Mouse (Mus musculus) embryonic facial prominence, embryonic 14.5 days (tissue): ENCODE results near the gene Gnai1. TPM values are rescaled to one million over a fixed set of nuclear protein-coding genes. Genes with fewer than 3 reads are reported as not detected.

ENCODE experiments used
- ATAC-seq: fragments of 200-750 bp; cut with Nextera tagmentation; 2 replicates; pipeline ENCODE4 v1.8.0; 2017; ENCODE audit warnings: low read depth, moderate number of reproducible peaks, moderate TSS enrichment
- DNase-seq: peaks from one replicate; pipeline ENCODE4 v3.0.0-alpha.2; 2015; ENCODE audit warnings: low spot score
- H3K27ac ChIP-seq: fragments of 300-500 bp; sonication (generic); replicated peaks from 2 replicates; pipeline ENCODE4 v1.5.1; 2014; ENCODE audit warnings: low read depth, mild to moderate bottlenecking, low read length, moderate library complexity
- H3K27me3 ChIP-seq: fragments of 300-500 bp; sonication (generic); replicated peaks from 2 replicates; pipeline ENCODE4 v1.6.1; 2014; ENCODE audit warnings: low read length; ENCODE audit not compliant: control insufficient read depth, insufficient read depth
- H3K36me3 ChIP-seq: fragments of 300-500 bp; sonication (generic); 2 replicates; pipeline ENCODE4 v1.6.1; 2014; ENCODE audit warnings: low read length, mixed read lengths; ENCODE audit not compliant: control insufficient read depth, insufficient read depth
- H3K4me1 ChIP-seq: fragments of 300-500 bp; sonication (generic); 2 replicates; pipeline ENCODE4 v1.6.1; 2014; ENCODE audit warnings: antibody characterized with exemption, low read length; ENCODE audit not compliant: control insufficient read depth, insufficient read depth
- H3K4me2 ChIP-seq: fragments of 300-500 bp; sonication (generic); 2 replicates; pipeline ENCODE4 v1.6.1; 2014; ENCODE audit warnings: low read depth, mild to moderate bottlenecking, low read length, moderate library complexity, mixed read lengths
- H3K4me3 ChIP-seq: fragments of 300-500 bp; sonication (generic); 2 replicates; pipeline ENCODE4 v1.5.1; 2014; ENCODE audit warnings: low read depth, mild to moderate bottlenecking, low read length
- H3K9ac ChIP-seq: fragments of 300-500 bp; sonication (generic); 2 replicates; pipeline ENCODE4 v1.6.1; 2014; ENCODE audit warnings: low read depth, mild to moderate bottlenecking, low read length, moderate library complexity, mixed read lengths
- H3K9me3 ChIP-seq: fragments of 300-500 bp; sonication (generic); 2 replicates; pipeline ENCODE4 v1.6.1; 2016; ENCODE audit warnings: low read length; ENCODE audit not compliant: control insufficient read depth
- WGBS: fragments of 180-500 bp; shearing (Covaris S2); extraction: QIAGEN DNeasy Blood & Tissue Kit; methylation state at CpG from one replicate; pipeline ENCODE4 v1.1.7; 2014; 5-methylcytosine and 5-hydroxymethylcytosine counted together
- polyA plus RNA-seq: library from polyadenylated mRNA; unstranded; fragments of >200 nt; fragmentation: Nextera tagmentation; extraction: Ambion mirVana; gene quantifications from 2 replicates; pipeline ENCODE4 v1.2.1, GENCODE M21; 2014

Gnai1 gene
- polyA plus RNA-seq, 1 experiment from 2014 or later, result 39.0 TPM

GRCm38 (mm10) chr5:18307229-18307804, 52.8 kb downstream of the Gnai1 start:
- Histone ChIP-seq H3K36me3 (0 out of 2 replicates have a peak, but pooled peaks cover 8% of the 10 kb centered on the region), H3K27ac (no peak overlapping the region), H3K9me3 (no peaks in the 10 kb centered on the region), H3K9ac (no peak overlapping the region), H3K4me2 (no peak overlapping the region), H3K4me3 (no peak overlapping the region), H3K4me1 (no peaks in the 10 kb centered on the region), H3K27me3 (no peaks in the 10 kb centered on the region)
- no peak for ATAC-seq
- WGBS, result 52% methylated on average over 1 of the region's 1 CpGs
- no peak for DNase-seq

GRCm38 (mm10) chr5:18296584-18296983, 63.6 kb downstream of the Gnai1 start:
- Histone ChIP-seq H3K4me2 (no peak overlapping the region), H3K27me3 (no peaks in the 10 kb centered on the region), H3K27ac (no peak overlapping the region), H3K4me3 (no peak overlapping the region), H3K9me3 (no peaks in the 10 kb centered on the region), H3K36me3 (no peaks in the 10 kb centered on the region), H3K9ac (no peak overlapping the region), H3K4me1 (no peaks in the 10 kb centered on the region)
- DNase-seq (no peak), ATAC-seq (no peak)
- 73% methylated on average over 2 of the region's 2 CpGs for WGBS

GRCm38 (mm10) chr5:18292744-18293143, 67.4 kb downstream of the Gnai1 start:
- 51% methylated on average over 5 of the region's 5 CpGs for WGBS
- no peak overlapping the region for H3K27ac ChIP-seq

GRCm38 (mm10) chr5:18289530-18289929, 70.6 kb downstream of the Gnai1 start:
- ATAC-seq (no peak), DNase-seq (no peak)
- WGBS, result 83% methylated on average over 4 of the region's 4 CpGs

More at GRCm38 (mm10) chr5:18292744-18293143, 67.4 kb downstream of the Gnai1 start:
- no peaks in the 10 kb centered on the region for H3K9me3 ChIP-seq
- peaks cover 12% of the 10 kb centered on the region; the same call in 1 of the 2 replicates for H3K36me3 ChIP-seq
- no peak overlapping the region for H3K4me3 ChIP-seq
- no peaks in the 10 kb centered on the region for H3K27me3 ChIP-seq
- peak; percentile 69 for DNase-seq
- peak; percentile 79 for ATAC-seq
- H3K4me2 ChIP-seq, result no peak overlapping the region
- no peak overlapping the region for H3K9ac ChIP-seq
- H3K4me1 ChIP-seq, result no peaks in the 10 kb centered on the region

GRCm38 (mm10) chr5:18288694-18289093, 71.5 kb downstream of the Gnai1 start:
- Histone ChIP-seq H3K9me3 (no peaks in the 10 kb centered on the region), H3K27me3 (no peaks in the 10 kb centered on the region), H3K4me1 (no peaks in the 10 kb centered on the region), H3K9ac (no peak overlapping the region), H3K4me2 (no peak overlapping the region), H3K4me3 (no peak overlapping the region), H3K27ac (no peak overlapping the region), H3K36me3 (peaks cover 25% of the 10 kb centered on the region; the same call in 1 of the 2 replicates)
- WGBS, result 87% methylated on average over 7 of the region's 7 CpGs
- ATAC-seq (no peak), DNase-seq (no peak)

More at GRCm38 (mm10) chr5:18289530-18289929, 70.6 kb downstream of the Gnai1 start:
- Histone ChIP-seq H3K4me1 (no peaks in the 10 kb centered on the region), H3K4me3 (no peak overlapping the region), H3K27ac (no peak overlapping the region), H3K36me3 (peaks cover 25% of the 10 kb centered on the region; the same call in 1 of the 2 replicates), H3K4me2 (no peak overlapping the region), H3K9ac (no peak overlapping the region), H3K27me3 (no peaks in the 10 kb centered on the region), H3K9me3 (no peaks in the 10 kb centered on the region)

GRCm38 (mm10) chr5:18288079-18288478, 72.1 kb downstream of the Gnai1 start:
- no peaks in the 10 kb centered on the region for H3K9me3 ChIP-seq
- no peaks in the 10 kb centered on the region for H3K27me3 ChIP-seq
- H3K9ac ChIP-seq, result no peak overlapping the region
- H3K4me1 ChIP-seq, result no peaks in the 10 kb centered on the region
- H3K27ac ChIP-seq, result no peak overlapping the region
- H3K36me3 ChIP-seq, result peaks cover 25% of the 10 kb centered on the region; the same call in 1 of the 2 replicates
- H3K4me2 ChIP-seq, result no peak overlapping the region
- peak; percentile 7 for DNase-seq
- ATAC-seq, result no peak
- H3K4me3 ChIP-seq, result no peak overlapping the region
- WGBS, result 69% methylated on average over 3 of the region's 3 CpGs

- DNase-seq (no peak), ATAC-seq (no peak)
- no peak overlapping the region for H3K9ac ChIP-seq
- H3K4me3 ChIP-seq, result no peak overlapping the region
- H3K4me1 ChIP-seq, result no peaks in the 10 kb centered on the region
- 89% methylated on average over 3 of the region's 3 CpGs for WGBS
- H3K4me2 ChIP-seq, result no peak overlapping the region
- 0 out of 2 replicates have a peak, but pooled peaks cover 9% of the 10 kb centered on the region for H3K36me3 ChIP-seq
- H3K27me3 ChIP-seq, result no peaks in the 10 kb centered on the region
- H3K9me3 ChIP-seq, result no peaks in the 10 kb centered on the region
- no peak overlapping the region for H3K27ac ChIP-seq
Measured at GRCm38 (mm10) chr5:18282095-18282494, 78.1 kb downstream of the Gnai1 start.

GRCm38 (mm10) chr5:18274352-18274940, 85.7 kb downstream of the Gnai1 start:
- Histone ChIP-seq H3K4me3 (no peak overlapping the region), H3K27ac (no peak overlapping the region), H3K36me3 (0 out of 2 replicates have a peak, but pooled peaks cover 17% of the 10 kb centered on the region), H3K9me3 (no peaks in the 10 kb centered on the region), H3K4me1 (no peaks in the 10 kb centered on the region), H3K27me3 (no peaks in the 10 kb centered on the region), H3K4me2 (no peak overlapping the region), H3K9ac (no peak overlapping the region)
- ATAC-seq, result no peak
- no peak for DNase-seq
- 74% methylated on average over 7 of the region's 7 CpGs for WGBS
